Mouse (Mus musculus): ENCODE measurements around the gene Ccnjl.

Gene Ccnjl

GRCm38 (mm10) chr11:43626927-43627645 lies 98.5 kb downstream of the Ccnjl start:
- DNase-seq: no peak

DNA sequence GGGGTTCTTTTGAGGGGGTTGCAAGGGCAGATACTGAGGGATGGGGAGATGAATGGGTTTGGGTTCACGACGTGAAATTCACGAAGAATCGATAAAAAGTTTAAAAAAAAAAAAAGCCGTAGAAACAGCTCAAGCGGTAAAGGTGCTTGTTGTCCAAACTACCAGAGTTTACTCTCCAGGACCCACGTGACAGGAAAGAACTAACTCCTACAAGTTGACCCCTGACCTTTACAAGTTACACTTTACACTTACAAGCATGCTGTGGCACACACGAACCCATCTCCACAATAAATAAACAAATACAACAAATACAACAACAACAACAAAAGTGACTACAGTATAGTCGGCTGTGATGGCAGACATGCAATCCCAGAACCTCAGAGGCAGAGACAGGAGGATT lies 103.1 kb downstream of the Ccnjl start:
- DNase-seq: no peak

DNA sequence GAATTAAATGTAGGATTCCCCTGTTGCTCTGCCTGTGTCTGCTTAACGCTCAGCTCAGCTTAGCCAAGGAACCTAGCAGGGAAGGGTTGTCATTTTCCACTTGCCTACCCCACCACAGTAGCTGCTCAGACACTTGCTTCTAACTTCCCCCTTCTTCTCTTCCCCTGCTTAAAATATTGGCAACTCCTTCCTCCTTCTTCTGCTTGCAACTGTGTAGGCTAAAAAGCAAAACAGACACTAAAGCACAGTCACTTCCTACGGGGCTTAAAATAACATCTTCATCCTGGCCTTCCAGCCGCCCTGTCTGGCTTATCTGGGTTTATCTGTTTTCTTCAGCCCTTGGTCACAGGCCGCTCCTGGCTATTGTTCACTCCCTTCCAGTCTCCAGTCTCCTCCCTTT lies 104.0 kb downstream of the Ccnjl start:
- DNase-seq: no peak

DNA sequence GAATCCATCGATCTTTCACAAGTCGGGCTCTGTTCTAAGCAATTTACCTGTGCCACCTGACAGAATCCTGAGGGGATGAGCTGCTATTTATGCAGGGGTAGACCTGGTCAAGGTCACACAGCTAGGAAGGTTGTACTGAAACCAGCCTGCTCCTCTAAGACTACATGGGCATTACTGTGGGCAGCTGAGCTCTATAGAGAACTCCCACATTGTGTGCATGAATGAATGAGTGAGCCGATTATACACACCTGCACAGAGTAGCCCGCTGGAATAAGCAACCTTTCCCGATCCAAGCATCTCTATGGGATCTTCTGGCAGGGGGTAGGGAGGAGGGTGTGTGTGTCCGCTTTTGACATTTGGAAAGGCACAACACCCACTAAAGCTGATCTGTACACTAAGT lies 104.6 kb downstream of the Ccnjl start:
- no peak for DNase-seq

- peak; percentile 82 for DNase-seq
Measured at GRCm38 (mm10) chr11:43633658-43634401, 105.2 kb downstream of the Ccnjl start.

Data from kidney, adult 11 months (tissue).